Mouse (Mus musculus) stomach, embryonic 14.5 days (tissue): ENCODE measurements at regions not wholly inside any gene's neighbourhood (a gene's known extent, or its start where the extent isn't known, plus 50 kb on each side); places are given as distances from the start of the nearest gene placed in this dataset.
A peak's percentile ranks its signal among the peaks of the same experiment; 100 is the strongest.
"Not testable (repeated sequence)": the region's sequence is repeated elsewhere in the genome, so short reads cannot be mapped to it uniquely, and the experiment has no call there.

Experiments
- ATAC-seq: fragments of 200-750 bp; cut with Nextera tagmentation; 2 replicates; pipeline ENCODE4 v1.8.0; 2017; ENCODE audit warnings: low read depth, moderate TSS enrichment; ENCODE audit not compliant: insufficient number of reproducible peaks, insufficient read depth, low FRiP score
- H3K27ac ChIP-seq: fragments of 300-500 bp; sonication (generic); 2 replicates; pipeline ENCODE4 v1.5.1; 2014; ENCODE audit warnings: mild to moderate bottlenecking, low read length, moderate library complexity, mixed read lengths
- H3K27me3 ChIP-seq: fragments of 300-500 bp; sonication (generic); 2 replicates; pipeline ENCODE4 v1.6.1; 2014; ENCODE audit warnings: low read length, control low read depth, mixed read lengths; ENCODE audit not compliant: control insufficient read depth, insufficient read depth
- H3K36me3 ChIP-seq: fragments of 300-500 bp; sonication (generic); 2 replicates; pipeline ENCODE4 v1.6.1; 2014; ENCODE audit warnings: mild to moderate bottlenecking, control low read depth, low read length, moderate library complexity, mixed read lengths; ENCODE audit not compliant: control insufficient read depth, insufficient read depth
- H3K4me1 ChIP-seq: fragments of 300-500 bp; sonication (generic); 2 replicates; pipeline ENCODE4 v1.6.1; 2014; ENCODE audit warnings: low read length, control low read depth, mixed read lengths; ENCODE audit not compliant: control insufficient read depth, insufficient read depth
- H3K4me2 ChIP-seq: fragments of 300-500 bp; sonication (generic); replicated peaks from 2 replicates; pipeline ENCODE4 v1.6.1; 2014; ENCODE audit warnings: low read depth, low read length, control low read depth
- H3K4me3 ChIP-seq: fragments of 300-500 bp; sonication (generic); 2 replicates; pipeline ENCODE4 v1.5.1; 2014; ENCODE audit warnings: low read depth, low read length, control low read depth
- H3K9ac ChIP-seq: fragments of 300-500 bp; sonication (generic); replicated peaks from 2 replicates; pipeline ENCODE4 v1.6.1; 2014; ENCODE audit warnings: low read depth, mild to moderate bottlenecking, control low read depth, low read length, moderate library complexity, mixed read lengths
- H3K9me3 ChIP-seq: fragments of 300-500 bp; sonication (generic); 2 replicates; pipeline ENCODE4 v1.6.1; 2016; ENCODE audit warnings: low read depth, low read length, control low read depth; ENCODE audit not compliant: control insufficient read depth
- WGBS: fragments of 180-500 bp; shearing (Covaris S2); extraction: QIAGEN DNeasy Blood & Tissue Kit; methylation state at CpG from one replicate; pipeline ENCODE4 v1.1.7; 2014; 5-methylcytosine and 5-hydroxymethylcytosine counted together

GRCm38 (mm10) chr1:18058211-18058971 lies 87.3 kb downstream of the Crisp4 start:
- Histone ChIP-seq H3K4me2 (peak overlapping the region; percentile 67), H3K4me1 (no peaks in the 10 kb centered on the region), H3K4me3 (peak overlapping the region; percentile 48), H3K9me3 (no peaks in the 10 kb centered on the region), H3K27ac (no peak overlapping the region), H3K36me3 (no peaks in the 10 kb centered on the region), H3K27me3 (peaks cover 13% of the 10 kb centered on the region), H3K9ac (peak overlapping the region; percentile 25)
- under 1% methylated on average over 76 of the region's 77 CpGs for WGBS
- peak; percentile 50; the same call in 1 of the 2 replicates for ATAC-seq

- peak overlapping the region; percentile 48 for H3K4me3 ChIP-seq
- 2% methylated on average over 26 of the region's 26 CpGs for WGBS
- peak; percentile 47; the same call in 1 of the 2 replicates for ATAC-seq
These were observed 88.0 kb downstream of the Crisp4 start for GRCm38 (mm10) chr1:18057646-18058210.

GRCm38 (mm10) chr1:18057003-18057402 lies 88.7 kb downstream of the Crisp4 start:
- not testable (repeated sequence) for ATAC-seq, H3K4me1 ChIP-seq, H3K9ac ChIP-seq, H3K27ac ChIP-seq, H3K9me3 ChIP-seq, H3K36me3 ChIP-seq
- 10% methylated on average over 11 of the region's 11 CpGs for WGBS
- H3K27me3 ChIP-seq = peaks cover 13% of the 10 kb centered on the region
- peak overlapping the region; percentile 67 for H3K4me2 ChIP-seq
- H3K4me3 ChIP-seq = peak overlapping the region; percentile 48

More at GRCm38 (mm10) chr1:18057646-18058210, 88.0 kb downstream of the Crisp4 start:
- H3K4me2 ChIP-seq = peak overlapping the region; percentile 67
- H3K9ac ChIP-seq = peak overlapping the region; percentile 25; the same call in 1 of the 2 replicates
- H3K27me3 ChIP-seq = peaks cover 13% of the 10 kb centered on the region
- H3K36me3 ChIP-seq = no peaks in the 10 kb centered on the region
- no peaks in the 10 kb centered on the region for H3K4me1 ChIP-seq
- H3K27ac ChIP-seq = no peak overlapping the region
- no peaks in the 10 kb centered on the region for H3K9me3 ChIP-seq

GRCm38 (mm10) chr1:18030226-18030625 lies 115.5 kb downstream of the Crisp4 start:
- H3K9me3 ChIP-seq = no peaks in the 10 kb centered on the region
- no peaks in the 10 kb centered on the region for H3K4me1 ChIP-seq
- WGBS = 63% methylated on average over 3 of the region's 3 CpGs
- no peak overlapping the region for H3K4me2 ChIP-seq
- H3K9ac ChIP-seq = no peak overlapping the region
- H3K27me3 ChIP-seq = no peaks in the 10 kb centered on the region
- no peaks in the 10 kb centered on the region for H3K36me3 ChIP-seq
- ATAC-seq = no peak
- no peak overlapping the region for H3K27ac ChIP-seq
- no peak overlapping the region for H3K4me3 ChIP-seq

GRCm38 (mm10) chr1:18012941-18013340 lies 132.8 kb downstream of the Crisp4 start:
- not testable (repeated sequence) for H3K4me3 ChIP-seq, H3K4me2 ChIP-seq, H3K9ac ChIP-seq, H3K9me3 ChIP-seq, H3K27me3 ChIP-seq, H3K36me3 ChIP-seq, H3K27ac ChIP-seq, ATAC-seq, H3K4me1 ChIP-seq

GRCm38 (mm10) chr1:17980604-17981003 lies 165.1 kb downstream of the Crisp4 start:
- 15% methylated on average over 3 of the region's 3 CpGs for WGBS
- no peaks in the 10 kb centered on the region for H3K36me3 ChIP-seq
- ATAC-seq = 0 out of 2 replicates have a peak, but pooled peaks have one; percentile 23

GRCm38 (mm10) chr1:17978086-17978485 lies 167.6 kb downstream of the Crisp4 start:
- no peak overlapping the region for H3K4me2 ChIP-seq
- WGBS = 85% methylated on average over 2 of the region's 2 CpGs
- H3K27ac ChIP-seq = no peak overlapping the region
- no peak overlapping the region for H3K9ac ChIP-seq
- ATAC-seq = no peak
- no peaks in the 10 kb centered on the region for H3K4me1 ChIP-seq
- H3K4me3 ChIP-seq = no peak overlapping the region
- H3K27me3 ChIP-seq = no peaks in the 10 kb centered on the region
- no peaks in the 10 kb centered on the region for H3K9me3 ChIP-seq
- no peaks in the 10 kb centered on the region for H3K36me3 ChIP-seq

More at GRCm38 (mm10) chr1:17980604-17981003, 165.1 kb downstream of the Crisp4 start:
- Histone ChIP-seq H3K9me3 (no peaks in the 10 kb centered on the region), H3K4me3 (no peak overlapping the region), H3K9ac (no peak overlapping the region), H3K27me3 (no peaks in the 10 kb centered on the region), H3K4me1 (no peaks in the 10 kb centered on the region), H3K4me2 (no peak overlapping the region), H3K27ac (no peak overlapping the region)

GRCm38 (mm10) chr1:17956881-17957280 lies 188.8 kb downstream of the Crisp4 start:
- not testable (repeated sequence) for H3K27me3 ChIP-seq, H3K4me3 ChIP-seq, H3K36me3 ChIP-seq, H3K9me3 ChIP-seq, H3K4me2 ChIP-seq, H3K9ac ChIP-seq, H3K4me1 ChIP-seq, H3K27ac ChIP-seq, ATAC-seq
- 98% methylated on average over 11 of the region's 21 CpGs for whole genome bisulfite sequencing
